In the genomic region with DNA sequence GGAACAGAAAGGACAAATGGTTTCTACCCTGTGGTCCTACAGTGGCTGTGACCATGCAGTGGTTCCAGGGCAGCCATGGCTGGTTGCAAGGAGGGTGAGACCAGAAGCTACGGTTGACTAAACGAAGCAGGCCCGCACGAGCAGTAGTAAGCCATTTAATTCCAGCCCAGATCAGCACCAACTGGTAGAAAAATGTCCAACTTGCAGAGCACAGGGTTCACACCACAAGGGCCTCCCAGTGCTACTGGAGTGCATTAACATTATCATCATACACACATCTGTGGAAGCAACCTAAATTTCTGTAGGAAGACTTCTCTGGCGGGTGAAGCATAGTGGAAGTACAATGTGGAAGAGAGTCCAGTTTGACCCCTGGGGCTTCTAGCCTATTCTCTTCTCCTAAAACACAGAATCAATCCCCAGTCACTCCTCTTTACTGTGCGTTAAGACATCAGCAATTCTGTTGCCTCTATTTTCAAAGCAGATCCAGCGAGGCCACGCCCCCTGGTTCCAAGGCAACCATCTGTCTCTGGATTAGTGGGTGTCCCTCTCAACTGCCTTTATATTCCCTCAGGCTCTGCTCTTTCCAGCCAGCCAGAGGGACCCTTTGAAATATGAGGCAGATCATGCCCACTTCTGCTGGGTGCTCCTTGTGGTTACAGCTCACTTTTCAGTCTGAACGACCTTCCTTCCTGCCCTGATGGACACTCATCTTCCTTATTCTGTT, we compare ENCODE assay signal across 13 mouse cellular contexts.
A peak's percentile ranks its signal among the peaks of the same experiment; 100 is the strongest.
DNase-seq lines count a peak whose midpoint lies in the region; ATAC-seq and TF ChIP-seq lines count a peak whose summit lies in the region.
"Had no signal": no experiment of that assay in that cellular context is flagged by ENCODE, and none has a peak within 500 bp of the region (broad histone marks: within the 10 kb centered on the region; RNA-seq: fewer than 3 reads in every experiment).

No protein-coding gene starts in this region.

- H3K9ac ChIP-seq in hindbrain, embryonic 14.5 days: no peak overlapping the region
- no peak overlapping the region for H3K9ac ChIP-seq in midbrain, postnatal 0 days (replicated peaks; ENCODE audit: low read length, poor library complexity, severe bottlenecking)
- H3K9ac ChIP-seq in heart, embryonic 12.5 days: no peak overlapping the region

- DNase-seq in left cerebral cortex, postnatal 4 days: peak; percentile 32
- no peak for DNase-seq in left cerebral cortex, postnatal 10 days (ENCODE audit: extremely low spot score in 1 of 2, low spot score in 2 of 2)
- DNase-seq in embryo, embryonic 10.5 days (ENCODE audit: low spot score): peak; percentile 64
- DNase-seq in hindbrain, embryonic 14.5 days (ENCODE audit: low spot score): no peak
- no peak for DNase-seq in midbrain, postnatal 0 days (ENCODE audit: low spot score)
- no peak for DNase-seq in natural killer cell, adult 2 months (ENCODE audit: low spot score in 2 of 2)
- no peak for DNase-seq in frontal cortex, postnatal 14 days (ENCODE audit: low spot score in 2 of 2)
- DNase-seq: cerebellum, adult 11-12 months; liver; right cerebral cortex, postnatal 14 days had no signal

- H3K4me3 ChIP-seq in hindbrain, embryonic 14.5 days (replicated peaks; ENCODE audit: low read length): no peak overlapping the region
- no peak overlapping the region for H3K4me3 ChIP-seq in midbrain, postnatal 0 days (ENCODE audit: low read depth, low read length)
- H3K4me3 ChIP-seq in heart, embryonic 12.5 days: no peak overlapping the region

- no peaks in the 10 kb centered on the region for H3K9me3 ChIP-seq in hindbrain, embryonic 14.5 days (ENCODE audit: control insufficient read depth, low read length)
- no peaks in the 10 kb centered on the region for H3K9me3 ChIP-seq in midbrain, postnatal 0 days (ENCODE audit: low read length)
- no peaks in the 10 kb centered on the region for H3K9me3 ChIP-seq in heart, embryonic 12.5 days (replicated peaks)

- H3K36me3 ChIP-seq in hindbrain, embryonic 14.5 days (replicated peaks; ENCODE audit: control insufficient read depth, insufficient read depth): peaks cover 41% of the 10 kb centered on the region
- no peaks in the 10 kb centered on the region for H3K36me3 ChIP-seq in midbrain, postnatal 0 days (ENCODE audit: insufficient read depth, low read length)
- peaks cover 44% of the 10 kb centered on the region for H3K36me3 ChIP-seq in heart, embryonic 12.5 days

- 56% methylated on average over 9 of the region's 9 CpGs for WGBS in hindbrain, embryonic 14.5 days
- 54% methylated on average over 9 of the region's 9 CpGs for WGBS in midbrain, postnatal 0 days
- 84% methylated on average over 9 of the region's 9 CpGs for WGBS in heart, embryonic 12.5 days

- H3K27ac ChIP-seq in hindbrain, embryonic 14.5 days: no peak overlapping the region
- no peak overlapping the region for H3K27ac ChIP-seq in midbrain, postnatal 0 days (ENCODE audit: low read depth, low read length)
- no peak overlapping the region for H3K27ac ChIP-seq in heart, embryonic 12.5 days (ENCODE audit: poor library complexity, severe bottlenecking)
- H3K27ac ChIP-seq: kidney, postnatal 0 days had no signal

- no peaks in the 10 kb centered on the region for H3K27me3 ChIP-seq in hindbrain, embryonic 14.5 days (ENCODE audit: control insufficient read depth, insufficient read depth, low read length)
- H3K27me3 ChIP-seq in midbrain, postnatal 0 days (ENCODE audit: insufficient read depth, low read length): no peaks in the 10 kb centered on the region
- H3K27me3 ChIP-seq in heart, embryonic 12.5 days (replicated peaks): no peaks in the 10 kb centered on the region

- ATAC-seq in hindbrain, embryonic 14.5 days (ENCODE audit: low FRiP score): 0 out of 2 replicates have a peak, but pooled peaks have one; percentile 18
- peak; percentile 20; the same call in 1 of the 2 replicates for ATAC-seq in midbrain, postnatal 0 days (ENCODE audit: low FRiP score)
- ATAC-seq in heart, embryonic 12.5 days (ENCODE audit: insufficient number of reproducible peaks, low FRiP score): no peak
- ATAC-seq: CD4-positive, CD25-positive, alpha-beta regulatory T cell, adult 4 months had no signal

- peaks cover 14% of the 10 kb centered on the region; the same call in 1 of the 2 replicates for H3K4me1 ChIP-seq in hindbrain, embryonic 14.5 days (replicated peaks; ENCODE audit: control insufficient read depth, insufficient read depth, low read length)
- no peaks in the 10 kb centered on the region for H3K4me1 ChIP-seq in midbrain, postnatal 0 days (ENCODE audit: insufficient read depth, low read length)
- H3K4me1 ChIP-seq in heart, embryonic 12.5 days (replicated peaks): no peaks in the 10 kb centered on the region

- intact Hi-C loops in left cerebral cortex, postnatal 4 days (cut with DNase I): no loop called here
- intact Hi-C loops in left cerebral cortex, postnatal 10 days (cut with DNase I): no loop called here

- no peak overlapping the region for H3K4me2 ChIP-seq in hindbrain, embryonic 14.5 days (replicated peaks)
- no peak overlapping the region for H3K4me2 ChIP-seq in midbrain, postnatal 0 days (ENCODE audit: low read depth, low read length, poor library complexity, severe bottlenecking)
- H3K4me2 ChIP-seq in heart, embryonic 12.5 days: no peak overlapping the region

- TF ChIP-seq CTCF in midbrain, postnatal 0 days (IDR thresholded peaks at IDR 0.05): no peak

Comparison
In these comparisons a context has a peak if more than half of its experiments do, and no peak if none do; other contexts are left out.
1. DNase-seq: peak in left cerebral cortex, postnatal 4 days (single experiment) and embryo, embryonic 10.5 days (single experiment); none in left cerebral cortex, postnatal 10 days (0 of 2), hindbrain, embryonic 14.5 days (single experiment), midbrain, postnatal 0 days (single experiment), natural killer cell, adult 2 months (0 of 2) and frontal cortex, postnatal 14 days (0 of 2).